Mouse (Mus musculus) embryonic fibroblast, embryonic 13.5 days (primary cell): ENCODE measurements around the gene Stx12. TPM values are rescaled to one million over a fixed set of nuclear protein-coding genes. Genes with fewer than 3 reads are reported as not detected.
A peak's percentile ranks its signal among the peaks of the same experiment; 100 is the strongest.

ENCODE experiments used
- H3K27ac ChIP-seq: 2 replicates; pipeline ENCODE4 v1.5.1; 2012; ENCODE audit warnings: low read length, control low read depth, inconsistent platforms; ENCODE audit not compliant: insufficient read depth
- H3K4me1 ChIP-seq: 2 replicates; pipeline ENCODE4 v1.6.1; 2011; ENCODE audit warnings: low read length; ENCODE audit not compliant: control insufficient read depth, insufficient read depth
- H3K4me3 ChIP-seq: 2 replicates; pipeline ENCODE4 v1.5.1; 2011; ENCODE audit warnings: mild to moderate bottlenecking, control low read depth, low read length; ENCODE audit not compliant: insufficient read depth
- CTCF ChIP-seq: IDR thresholded peaks from 2 replicates; pipeline ENCODE4 v1.5.1; 2011; ENCODE audit warnings: mild to moderate bottlenecking, control low read depth, low read length, moderate library complexity, borderline replicate concordance; ENCODE audit not compliant: insufficient read depth
- POLR2A ChIP-seq: IDR thresholded peaks from 2 replicates; pipeline ENCODE4 v1.6.1; 2011; ENCODE audit warnings: low read depth, mild to moderate bottlenecking, control low read depth, low read length, moderate library complexity
- polyA plus RNA-seq: library from polyadenylated mRNA; stranded (reverse); fragments of >200 nt; gene quantifications from 2 replicates; pipeline ENCODE4 v1.2.4, GENCODE M21; 2011; ENCODE audit warnings: low read depth; ENCODE audit not compliant: missing spikeins, insufficient read length

The Stx12 gene
- polyA plus RNA-seq, 1 experiment, result 71.8 TPM

- no peak overlapping the region for H3K27ac ChIP-seq
- H3K4me1 ChIP-seq, result no peaks in the 10 kb centered on the region
- H3K4me3 ChIP-seq, result no peak overlapping the region
- no peak for TF ChIP-seq CTCF
- no peak for TF ChIP-seq POLR2A
These were observed 21.6 kb upstream of the Stx12 start for GRCm38 (mm10) chr4:132905843-132906360.

- Histone ChIP-seq H3K4me3 (no peak overlapping the region), H3K4me1 (no peaks in the 10 kb centered on the region), H3K27ac (no peak overlapping the region)
- TF ChIP-seq POLR2A (no peak), CTCF (no peak)
These were observed 20.5 kb upstream of the Stx12 start for GRCm38 (mm10) chr4:132904765-132905309.

GRCm38 (mm10) chr4:132904071-132904470 is 19.8 kb upstream of the Stx12 start:
- Histone ChIP-seq H3K27ac (no peak overlapping the region), H3K4me1 (no peaks in the 10 kb centered on the region), H3K4me3 (no peak overlapping the region)
- TF ChIP-seq POLR2A (no peak), CTCF (no peak)

- TF ChIP-seq CTCF (no peak), POLR2A (no peak)
- H3K4me1 ChIP-seq, result no peaks in the 10 kb centered on the region
These were observed 13.9 kb upstream of the Stx12 start for GRCm38 (mm10) chr4:132898197-132898596.

GRCm38 (mm10) chr4:132894402-132894801 is 10.1 kb upstream of the Stx12 start:
- no peaks in the 10 kb centered on the region for H3K4me1 ChIP-seq
- TF ChIP-seq POLR2A (no peak), CTCF (no peak)

More at GRCm38 (mm10) chr4:132898197-132898596, 13.9 kb upstream of the Stx12 start:
- Histone ChIP-seq H3K27ac (no peak overlapping the region), H3K4me3 (no peak overlapping the region)

GRCm38 (mm10) chr4:132884844-132885374 is 600 bp upstream of the Stx12 start:
- peak overlapping the region; percentile 5; the same call in 1 of the 2 replicates for H3K27ac ChIP-seq
- H3K4me3 ChIP-seq, result peak overlapping the region; percentile 86
- TF ChIP-seq CTCF, result no peak
- TF ChIP-seq POLR2A, result no peak
- H3K4me1 ChIP-seq, result peaks cover 6% of the 10 kb centered on the region

More at GRCm38 (mm10) chr4:132894402-132894801, 10.1 kb upstream of the Stx12 start:
- H3K4me3 ChIP-seq, result no peak overlapping the region
- H3K27ac ChIP-seq, result no peak overlapping the region

- TF ChIP-seq POLR2A (no peak), CTCF (no peak)
- H3K27ac ChIP-seq, result peak overlapping the region; percentile 22
- peak overlapping the region; percentile 86 for H3K4me3 ChIP-seq
These were observed 697 bp downstream of the Stx12 start for GRCm38 (mm10) chr4:132883561-132884063.

GRCm38 (mm10) chr4:132874363-132875097 is 9.8 kb downstream of the Stx12 start:
- Histone ChIP-seq H3K4me1 (no peaks in the 10 kb centered on the region), H3K4me3 (no peak overlapping the region), H3K27ac (no peak overlapping the region)
- TF ChIP-seq CTCF (no peak), POLR2A (no peak)

More at GRCm38 (mm10) chr4:132883561-132884063, 697 bp downstream of the Stx12 start:
- H3K4me1 ChIP-seq, result peaks cover 6% of the 10 kb centered on the region

- TF ChIP-seq POLR2A, result no peak
- no peak for TF ChIP-seq CTCF
- no peak overlapping the region for H3K27ac ChIP-seq
- no peak overlapping the region for H3K4me3 ChIP-seq
- H3K4me1 ChIP-seq, result no peaks in the 10 kb centered on the region
These were observed 10.6 kb downstream of the Stx12 start for GRCm38 (mm10) chr4:132873481-132874362.
